Mouse (Mus musculus) embryonic facial prominence, embryonic 15.5 days (tissue): ENCODE measurements around the gene Wscd2. TPM values are rescaled to one million over a fixed set of nuclear protein-coding genes. Genes with fewer than 3 reads are reported as not detected.
"Not testable (repeated sequence)": the region's sequence is repeated elsewhere in the genome, so short reads cannot be mapped to it uniquely, and the experiment has no call there.

Experiments
- ATAC-seq: fragments of 200-750 bp; cut with Nextera tagmentation; 2 replicates; pipeline ENCODE4 v1.8.0; 2017; ENCODE audit warnings: low read depth, moderate TSS enrichment; ENCODE audit not compliant: insufficient number of reproducible peaks, low FRiP score, low TSS enrichment
- H3K27ac ChIP-seq: fragments of 300-500 bp; sonication (generic); replicated peaks from 2 replicates; pipeline ENCODE4 v1.5.1; 2015; ENCODE audit warnings: mild to moderate bottlenecking, inconsistent platforms
- H3K27me3 ChIP-seq: fragments of 300-500 bp; sonication (generic); 2 replicates; pipeline ENCODE4 v1.6.1; 2015; ENCODE audit warnings: inconsistent platforms
- H3K36me3 ChIP-seq: fragments of 300-500 bp; sonication (generic); 2 replicates; pipeline ENCODE4 v1.6.1; 2015; ENCODE audit warnings: mild to moderate bottlenecking, inconsistent platforms
- H3K4me1 ChIP-seq: fragments of 300-500 bp; sonication (generic); 2 replicates; pipeline ENCODE4 v1.6.1; 2015; ENCODE audit warnings: inconsistent platforms
- H3K4me2 ChIP-seq: fragments of 300-500 bp; sonication (generic); replicated peaks from 2 replicates; pipeline ENCODE4 v1.6.1; 2015; ENCODE audit warnings: mild to moderate bottlenecking, inconsistent platforms
- H3K4me3 ChIP-seq: fragments of 300-500 bp; sonication (generic); replicated peaks from 2 replicates; pipeline ENCODE4 v1.5.1; 2015; ENCODE audit warnings: mild to moderate bottlenecking, inconsistent platforms
- H3K9ac ChIP-seq: fragments of 300-500 bp; sonication (generic); 2 replicates; pipeline ENCODE4 v1.6.1; 2015; ENCODE audit warnings: inconsistent platforms
- H3K9me3 ChIP-seq: fragments of 300-500 bp; sonication (generic); replicated peaks from 2 replicates; pipeline ENCODE4 v1.6.1; 2016; ENCODE audit warnings: inconsistent platforms
- WGBS: fragments of 180-500 bp; shearing (Covaris S2); methylation state at CpG from one replicate; pipeline ENCODE4 v1.1.7; 2015; 5-methylcytosine and 5-hydroxymethylcytosine counted together
- polyA plus RNA-seq: library from polyadenylated mRNA; unstranded; fragments of >200 nt; fragmentation: Nextera tagmentation; extraction: Ambion mirVana; gene quantifications from 2 replicates; pipeline ENCODE4 v1.2.1, GENCODE M21; 2015

Wscd2 gene
- polyA plus RNA-seq, 1 experiment from 2014 or later: 14.7 TPM

GRCm38 (mm10) chr5:113583424-113584162, 93.5 kb downstream of the Wscd2 start:
- H3K4me3 ChIP-seq: no peak overlapping the region
- no peaks in the 10 kb centered on the region for H3K27me3 ChIP-seq
- no peaks in the 10 kb centered on the region for H3K36me3 ChIP-seq
- H3K9me3 ChIP-seq: no peaks in the 10 kb centered on the region
- ATAC-seq: no peak
- H3K4me2 ChIP-seq: no peak overlapping the region
- H3K27ac ChIP-seq: no peak overlapping the region
- H3K4me1 ChIP-seq: 0 out of 2 replicates have a peak, but pooled peaks cover 2% of the 10 kb centered on the region
- no peak overlapping the region for H3K9ac ChIP-seq
- 64% methylated on average over 5 of the region's 5 CpGs for WGBS

- WGBS: 44% methylated on average over 6 of the region's 6 CpGs
- no peaks in the 10 kb centered on the region for H3K9me3 ChIP-seq
- no peak overlapping the region for H3K4me3 ChIP-seq
- H3K27ac ChIP-seq: no peak overlapping the region
- ATAC-seq: no peak
- no peak overlapping the region for H3K9ac ChIP-seq
- no peak overlapping the region for H3K4me2 ChIP-seq
- H3K36me3 ChIP-seq: no peaks in the 10 kb centered on the region
- H3K27me3 ChIP-seq: no peaks in the 10 kb centered on the region
- 0 out of 2 replicates have a peak, but pooled peaks cover 2% of the 10 kb centered on the region for H3K4me1 ChIP-seq
Measured at GRCm38 (mm10) chr5:113584439-113584838, 94.3 kb downstream of the Wscd2 start.

- H3K9ac ChIP-seq, H3K27ac ChIP-seq, H3K4me2 ChIP-seq, H3K9me3 ChIP-seq, H3K36me3 ChIP-seq, H3K4me3 ChIP-seq, ATAC-seq, H3K4me1 ChIP-seq, H3K27me3 ChIP-seq: not testable (repeated sequence)
- 69% methylated on average over 17 of the region's 17 CpGs for WGBS
Measured at GRCm38 (mm10) chr5:113585619-113586457, 95.7 kb downstream of the Wscd2 start.

DNA sequence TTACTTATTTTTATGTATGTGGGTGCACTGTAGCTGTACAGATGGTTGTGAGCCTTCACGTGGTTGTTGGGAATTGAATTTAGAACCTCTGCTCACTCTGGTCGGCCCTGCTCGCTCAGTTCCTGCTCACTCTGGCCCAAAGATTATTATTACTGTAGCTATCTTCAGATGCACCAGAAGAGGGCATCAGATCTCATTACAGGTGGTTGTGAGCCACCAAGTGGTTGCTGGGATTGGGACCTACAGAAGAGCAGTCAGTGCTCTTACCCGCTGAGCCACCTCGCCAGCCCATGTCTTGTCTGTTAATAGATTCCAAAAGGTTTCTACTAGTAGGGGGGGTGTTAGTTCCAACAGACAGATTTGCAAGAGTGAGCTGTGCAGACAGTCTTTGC, 96.3 kb downstream of the Wscd2 start:
- H3K9me3 ChIP-seq, H3K4me1 ChIP-seq, H3K9ac ChIP-seq, ATAC-seq, H3K36me3 ChIP-seq, H3K4me2 ChIP-seq, H3K27me3 ChIP-seq, H3K4me3 ChIP-seq, H3K27ac ChIP-seq: not testable (repeated sequence)
- 50% methylated on average over 5 of the region's 5 CpGs for WGBS

- Histone ChIP-seq H3K4me3 (no peak overlapping the region), H3K4me1 (peaks cover 18% of the 10 kb centered on the region), H3K27ac (no peak overlapping the region), H3K36me3 (no peaks in the 10 kb centered on the region), H3K9me3 (no peaks in the 10 kb centered on the region), H3K9ac (no peak overlapping the region), H3K4me2 (no peak overlapping the region), H3K27me3 (no peaks in the 10 kb centered on the region)
- no peak for ATAC-seq
- 60% methylated on average over 5 of the region's 5 CpGs for WGBS
Measured at GRCm38 (mm10) chr5:113590010-113590640, 100.0 kb downstream of the Wscd2 start.

GRCm38 (mm10) chr5:113591166-113591565, 101.0 kb downstream of the Wscd2 start:
- Histone ChIP-seq H3K27ac (no peak overlapping the region), H3K4me2 (no peak overlapping the region), H3K27me3 (no peaks in the 10 kb centered on the region), H3K4me3 (no peak overlapping the region), H3K36me3 (no peaks in the 10 kb centered on the region), H3K9me3 (no peaks in the 10 kb centered on the region), H3K9ac (no peak overlapping the region), H3K4me1 (peaks cover 18% of the 10 kb centered on the region)
- ATAC-seq: no peak
- 13% methylated on average over 3 of the region's 3 CpGs for WGBS

DNA sequence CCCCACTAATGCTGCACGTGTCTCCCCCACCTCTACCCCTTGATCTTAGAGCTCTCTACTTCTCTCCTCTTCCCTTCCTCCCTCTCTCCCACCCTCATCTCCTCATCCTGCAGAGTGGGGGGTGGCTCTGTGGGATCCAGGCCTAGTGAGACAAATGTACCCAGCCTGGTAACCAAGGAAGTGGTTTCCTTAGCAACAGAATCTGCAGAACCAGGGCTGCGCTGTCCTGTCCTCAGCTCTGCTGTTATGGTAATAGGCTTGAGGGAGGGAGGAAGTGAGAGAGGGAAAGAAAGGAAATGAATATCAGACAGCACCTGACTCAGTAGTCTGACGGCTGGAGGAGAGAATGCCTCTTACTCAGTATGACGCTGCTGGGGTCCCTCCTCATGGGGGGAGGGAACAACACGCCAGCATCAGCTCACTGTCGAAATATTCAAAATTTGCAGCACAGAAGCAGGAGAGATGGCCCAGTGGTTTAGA, 101.7 kb downstream of the Wscd2 start:
- peaks cover 19% of the 10 kb centered on the region for H3K4me1 ChIP-seq
- H3K4me2 ChIP-seq: no peak overlapping the region
- peak; percentile 22; the same call in 1 of the 2 replicates for ATAC-seq
- H3K27me3 ChIP-seq: no peaks in the 10 kb centered on the region
- H3K27ac ChIP-seq: no peak overlapping the region
- 14% methylated on average over 6 of the region's 6 CpGs for WGBS
- no peak overlapping the region for H3K4me3 ChIP-seq
- H3K9me3 ChIP-seq: no peaks in the 10 kb centered on the region
- H3K36me3 ChIP-seq: no peaks in the 10 kb centered on the region
- no peak overlapping the region for H3K9ac ChIP-seq

DNA sequence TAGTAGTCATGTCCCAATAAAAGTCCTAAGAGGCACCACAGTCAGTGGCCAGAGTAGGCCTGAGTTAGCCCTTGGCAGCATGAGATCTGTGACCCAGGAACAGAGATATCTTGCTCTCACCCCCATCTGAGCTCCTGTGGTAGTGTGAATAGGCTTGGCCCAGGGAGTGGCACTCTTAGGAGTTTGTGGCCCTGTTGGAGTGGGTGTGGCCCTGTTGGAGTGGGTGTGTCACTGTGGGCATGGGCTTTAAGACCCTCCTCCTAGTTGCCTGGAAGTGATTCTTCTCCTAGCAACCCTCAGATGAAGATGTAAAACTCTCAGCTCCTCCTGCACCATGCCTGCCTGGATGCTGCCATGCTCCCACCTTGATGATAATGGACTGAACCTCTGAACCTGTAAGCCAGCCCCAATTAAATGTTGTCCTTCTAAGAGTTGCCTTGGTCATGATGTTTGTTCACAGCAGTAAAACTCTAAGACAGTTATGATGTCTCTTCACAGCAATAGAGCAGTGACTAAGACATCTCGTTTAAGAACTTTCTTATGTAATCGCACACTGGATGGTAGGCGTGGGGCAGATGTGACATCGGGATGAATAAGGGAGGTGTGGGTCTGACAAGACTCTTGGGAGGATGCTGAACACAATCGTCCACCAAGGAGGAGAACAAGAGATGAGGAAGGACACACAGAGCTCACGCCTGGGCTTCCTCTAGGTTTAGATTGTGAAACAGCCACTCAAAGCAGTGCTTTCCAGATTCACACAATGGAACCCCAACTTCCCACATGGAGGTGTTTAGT, 104.0 kb downstream of the Wscd2 start:
- 69% methylated on average over 6 of the region's 6 CpGs for WGBS
- no peak overlapping the region for H3K9ac ChIP-seq
- H3K27me3 ChIP-seq: no peaks in the 10 kb centered on the region
- H3K9me3 ChIP-seq: no peaks in the 10 kb centered on the region
- no peak for ATAC-seq
- no peak overlapping the region for H3K27ac ChIP-seq
- H3K4me2 ChIP-seq: no peak overlapping the region
- peaks cover 20% of the 10 kb centered on the region for H3K4me1 ChIP-seq
- no peak overlapping the region for H3K4me3 ChIP-seq
- H3K36me3 ChIP-seq: no peaks in the 10 kb centered on the region

- no peaks in the 10 kb centered on the region for H3K36me3 ChIP-seq
- H3K4me3 ChIP-seq: no peak overlapping the region
- no peaks in the 10 kb centered on the region for H3K9me3 ChIP-seq
- no peaks in the 10 kb centered on the region for H3K27me3 ChIP-seq
- ATAC-seq: no peak
- WGBS: 83% methylated on average over 9 of the region's 9 CpGs
- H3K4me1 ChIP-seq: peaks cover 29% of the 10 kb centered on the region
- no peak overlapping the region for H3K4me2 ChIP-seq
- no peak overlapping the region for H3K9ac ChIP-seq
- H3K27ac ChIP-seq: no peak overlapping the region
Measured at GRCm38 (mm10) chr5:113596252-113596651, 106.1 kb downstream of the Wscd2 start.

- Histone ChIP-seq H3K27me3 (no peaks in the 10 kb centered on the region), H3K4me2 (no peak overlapping the region), H3K4me1 (peaks cover 28% of the 10 kb centered on the region), H3K27ac (no peak overlapping the region), H3K9ac (no peak overlapping the region), H3K4me3 (no peak overlapping the region), H3K36me3 (no peaks in the 10 kb centered on the region), H3K9me3 (no peaks in the 10 kb centered on the region)
- no peak for ATAC-seq
- WGBS: 64% methylated on average over 9 of the region's 9 CpGs
Measured at GRCm38 (mm10) chr5:113596780-113597353, 106.7 kb downstream of the Wscd2 start.
